Mouse (Mus musculus) B cell, adult 2 months (primary cell): ENCODE measurements around the gene Atl2.

Source experiments
- DNase-seq, 2 experiments: peaks; one replicate each; pipeline ENCODE4 v3.0.0; 2022

Atl2 gene

DNA sequence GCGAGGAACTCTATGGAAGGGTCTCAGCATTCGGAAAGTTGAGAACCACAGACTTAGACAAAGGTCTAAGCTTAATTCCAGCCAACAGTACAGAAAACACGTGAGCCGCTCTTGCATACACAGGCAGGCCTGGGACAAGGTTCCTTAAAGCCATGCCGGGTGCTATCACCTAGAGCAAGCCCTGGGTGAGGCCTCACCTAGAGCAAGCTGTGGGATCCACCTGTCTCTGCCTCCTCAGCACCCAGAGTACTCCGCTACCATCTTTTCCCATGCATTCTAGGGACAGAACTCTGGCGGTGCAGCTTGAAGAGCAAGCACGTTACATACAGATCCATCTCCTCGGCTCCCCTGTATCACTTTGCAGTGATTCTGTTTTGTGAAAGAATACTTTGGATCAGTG lies 78.4 kb downstream of the Atl2 start:
- no peak for DNase-seq

DNA sequence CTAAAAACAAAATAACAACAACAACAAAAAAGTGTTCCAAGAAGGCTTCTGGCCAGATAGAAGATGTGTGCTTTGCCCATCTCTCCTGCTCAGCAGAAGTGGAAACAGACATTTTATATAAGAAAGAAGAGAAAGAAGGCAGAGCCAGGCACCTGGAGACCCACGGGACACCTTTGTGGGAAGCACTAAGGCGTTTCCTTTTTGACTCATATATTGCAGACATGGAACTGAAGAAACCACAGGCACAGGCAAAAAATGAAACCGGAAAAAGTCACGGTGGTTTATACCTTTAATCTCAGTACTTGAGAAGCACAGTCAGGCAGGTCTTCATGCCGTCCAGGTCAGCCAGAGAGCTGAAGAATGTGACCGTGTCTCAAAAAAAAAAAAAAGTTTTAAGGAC lies 79.0 kb downstream of the Atl2 start:
- no peak for DNase-seq

DNA sequence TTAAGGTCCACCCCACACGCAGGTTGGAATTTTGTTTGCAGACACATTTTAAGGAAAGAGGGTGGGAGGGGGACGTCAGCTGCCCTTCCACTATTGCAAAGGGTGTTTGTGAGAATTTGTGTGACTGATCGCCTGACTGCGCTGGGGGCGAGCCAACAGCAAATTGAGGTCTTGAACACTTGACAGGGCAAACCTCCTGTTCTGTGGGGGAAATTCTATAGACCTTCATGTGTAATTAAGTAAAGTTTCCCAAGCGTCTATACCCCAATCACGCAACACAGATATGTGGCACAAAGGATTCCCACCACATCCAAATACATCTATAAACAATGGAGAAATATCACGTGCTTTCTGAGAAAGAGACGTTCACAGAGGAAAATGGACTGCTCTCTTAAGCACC lies 85.5 kb downstream of the Atl2 start:
- DNase-seq, result no peak

DNA sequence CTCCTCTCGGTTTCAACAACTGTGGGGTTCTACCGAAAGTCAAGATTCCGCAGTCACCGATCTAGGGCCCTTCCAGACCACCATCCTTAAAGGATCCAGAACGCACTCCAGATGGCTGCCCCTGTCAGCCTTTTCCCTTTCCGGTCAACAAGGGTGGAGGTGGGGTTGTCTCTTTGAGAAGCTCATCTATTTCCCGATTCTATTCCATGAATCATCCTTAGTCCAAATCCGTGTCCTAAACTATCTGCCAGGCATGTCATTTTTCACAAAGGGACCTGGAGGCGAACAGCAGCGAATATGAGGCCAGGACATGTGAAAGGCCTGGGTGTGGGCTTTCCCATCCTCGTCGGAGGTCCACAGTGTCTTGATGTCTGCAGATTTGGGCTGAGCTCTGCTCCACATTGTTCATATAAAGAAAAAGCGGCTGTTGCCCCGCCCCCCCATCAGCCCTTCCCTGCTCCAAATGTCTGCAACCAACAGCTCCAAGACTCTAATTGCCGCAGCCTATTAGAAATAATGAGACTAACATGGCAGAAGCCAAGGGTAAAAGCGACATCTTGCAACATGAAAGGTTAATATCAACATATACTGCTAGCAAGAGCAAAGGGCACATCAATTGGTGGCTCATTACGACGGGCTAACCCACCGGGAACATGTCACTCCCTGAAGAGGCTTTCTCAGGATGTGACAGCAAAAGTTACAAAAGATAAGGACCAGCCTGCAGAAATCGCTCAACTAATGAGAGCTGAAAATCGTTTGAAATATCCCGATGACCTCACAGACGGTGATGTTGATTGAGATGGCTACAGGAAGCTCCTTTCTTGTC lies 86.2 kb downstream of the Atl2 start:
- no peak for DNase-seq

DNA sequence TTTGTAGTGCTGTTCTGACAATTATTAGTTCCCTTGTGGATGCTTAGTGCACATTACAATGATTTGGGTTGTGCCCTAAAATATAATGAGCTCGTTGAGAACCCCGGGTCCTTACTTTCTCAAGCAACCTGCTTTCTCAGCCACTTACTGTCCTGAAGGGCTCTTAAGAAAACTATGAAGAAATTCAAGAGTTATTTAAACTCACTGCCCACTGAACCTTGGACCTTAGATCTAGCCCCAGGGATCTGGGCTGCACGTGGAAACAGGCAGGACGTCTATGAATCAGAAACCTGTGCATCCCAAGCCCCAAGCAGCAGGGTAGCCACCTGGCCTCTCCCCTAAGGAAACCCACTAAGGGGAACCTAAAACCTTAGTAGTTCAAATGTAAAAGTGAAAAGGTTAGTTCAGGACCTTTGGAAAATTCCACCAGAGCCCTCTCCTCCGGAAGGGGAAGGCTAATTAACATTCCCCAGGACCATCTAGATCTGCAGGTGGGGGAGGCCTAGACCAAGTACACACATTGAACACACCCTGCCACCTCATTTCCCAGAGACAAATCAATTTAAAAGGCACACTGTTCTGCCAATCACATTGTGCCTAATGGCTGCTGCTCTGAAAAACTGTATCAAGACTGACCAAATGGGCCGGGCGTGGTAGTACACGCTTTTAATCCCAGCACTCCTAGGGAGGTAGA lies 88.5 kb downstream of the Atl2 start:
- DNase-seq, result no peak

DNA sequence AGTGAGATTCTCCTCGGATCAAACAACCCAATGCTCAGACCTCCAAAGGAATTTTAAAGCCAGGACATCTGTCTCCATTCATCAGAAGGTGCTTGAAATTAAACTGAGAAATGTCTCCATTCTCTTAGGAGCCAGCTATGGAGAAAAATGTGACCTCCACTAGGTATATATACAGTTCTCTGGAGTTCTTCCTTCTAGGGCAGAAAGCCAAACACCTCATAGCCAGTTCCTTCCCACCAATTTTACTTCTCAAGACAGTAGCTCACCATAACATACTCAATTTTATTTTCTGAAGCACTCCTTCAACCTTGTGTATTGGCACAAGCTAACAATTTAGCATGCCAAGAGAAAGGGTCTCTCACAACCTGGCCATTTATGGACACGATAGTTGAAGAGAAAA lies 91.2 kb downstream of the Atl2 start:
- DNase-seq, result no peak

DNA sequence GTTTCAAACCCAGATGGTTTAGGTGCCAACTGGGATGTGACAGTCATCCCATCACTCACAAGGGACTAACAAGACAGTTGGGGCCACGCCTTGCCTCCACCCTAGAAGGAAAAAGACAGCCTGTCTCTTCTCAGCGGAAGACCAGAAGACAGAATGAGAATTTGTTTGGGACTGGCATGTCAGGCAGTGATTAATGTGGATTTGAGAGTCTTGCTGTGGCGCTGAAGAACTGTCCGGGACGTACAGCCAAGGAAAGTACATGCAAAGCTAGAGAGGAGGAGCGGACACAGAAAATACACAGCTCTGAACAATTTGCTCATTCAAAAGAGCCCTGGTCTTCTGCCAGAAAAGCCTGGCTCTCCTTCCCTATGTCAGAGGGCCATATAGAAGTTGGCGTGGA lies 93.9 kb downstream of the Atl2 start:
- DNase-seq, result no peak

DNA sequence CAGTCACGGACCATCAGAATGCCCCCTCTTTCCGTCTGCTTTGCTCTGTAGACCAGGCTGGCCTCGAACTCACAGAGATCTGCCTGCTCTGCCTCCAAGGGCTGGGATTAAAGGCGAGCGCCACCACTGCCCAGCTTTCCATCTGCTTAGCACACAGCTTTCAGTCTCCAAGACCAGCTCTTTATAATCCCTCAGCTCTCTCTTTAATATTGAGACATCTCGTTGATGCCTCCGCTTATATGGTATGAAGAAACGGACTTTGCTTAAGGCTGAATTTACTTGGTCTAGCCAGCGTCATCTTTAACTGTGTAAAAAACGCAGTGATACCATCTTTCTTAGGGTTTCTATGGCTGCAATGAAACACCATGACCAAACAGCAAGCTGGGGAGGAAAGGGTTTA lies 97.1 kb downstream of the Atl2 start:
- DNase-seq, result no peak
